Mouse (Mus musculus) forebrain, embryonic 12.5 days (tissue): ENCODE measurements at regions not wholly inside any gene's neighbourhood (a gene's known extent, or its start where the extent isn't known, plus 50 kb on each side); places are given as distances from the start of the nearest gene placed in this dataset.

Experiments
- ATAC-seq: fragments of 200-750 bp; cut with Nextera tagmentation; 2 replicates; pipeline ENCODE4 v1.8.0; 2017; ENCODE audit warnings: moderate TSS enrichment; ENCODE audit not compliant: low FRiP score
- H3K27ac ChIP-seq: fragments of 300-500 bp; sonication (generic); 2 replicates; pipeline ENCODE4 v1.5.1; 2016; ENCODE audit warnings: mild to moderate bottlenecking
- H3K27me3 ChIP-seq: fragments of 300-500 bp; sonication (generic); 2 replicates; pipeline ENCODE4 v1.6.1; 2016; ENCODE audit warnings: mild to moderate bottlenecking
- H3K36me3 ChIP-seq: fragments of 300-500 bp; sonication (generic); replicated peaks from 2 replicates; pipeline ENCODE4 v1.6.1; 2016; ENCODE audit warnings: mild to moderate bottlenecking
- H3K4me1 ChIP-seq: fragments of 300-500 bp; sonication (generic); 2 replicates; pipeline ENCODE4 v1.6.1; 2016
- H3K4me2 ChIP-seq: fragments of 300-500 bp; sonication (generic); 2 replicates; pipeline ENCODE4 v1.6.1; 2016; ENCODE audit warnings: mild to moderate bottlenecking, moderate library complexity
- H3K4me3 ChIP-seq: fragments of 300-500 bp; sonication (generic); replicated peaks from 2 replicates; pipeline ENCODE4 v1.5.1; 2016; ENCODE audit warnings: mild to moderate bottlenecking
- H3K9ac ChIP-seq: fragments of 300-500 bp; sonication (generic); 2 replicates; pipeline ENCODE4 v1.6.1; 2016; ENCODE audit warnings: mild to moderate bottlenecking
- H3K9me3 ChIP-seq: fragments of 300-500 bp; sonication (generic); 2 replicates; pipeline ENCODE4 v1.6.1; 2016
- WGBS: fragments of 180-500 bp; shearing (Covaris S2); methylation state at CpG from one replicate; pipeline ENCODE4 v1.1.7; 2016; 5-methylcytosine and 5-hydroxymethylcytosine counted together

- Histone ChIP-seq H3K27me3 (peaks cover 15% of the 10 kb centered on the region), H3K27ac (no peak overlapping the region), H3K9me3 (no peaks in the 10 kb centered on the region), H3K4me1 (peaks cover 13% of the 10 kb centered on the region), H3K4me3 (no peak overlapping the region), H3K36me3 (no peaks in the 10 kb centered on the region), H3K4me2 (no peak overlapping the region), H3K9ac (no peak overlapping the region)
- peak; percentile 41; the same call in 1 of the 2 replicates for ATAC-seq
- 52% methylated on average over 22 of the region's 22 CpGs for WGBS
These were observed 354.4 kb upstream of the Zdhhc25 start for GRCm38 (mm10) chr15:88245496-88246246.

GRCm38 (mm10) chr15:88247974-88248625 is 352.0 kb upstream of the Zdhhc25 start:
- H3K27me3 ChIP-seq, result peaks cover 15% of the 10 kb centered on the region
- no peak overlapping the region for H3K4me3 ChIP-seq
- no peak overlapping the region for H3K9ac ChIP-seq
- ATAC-seq, result 0 out of 2 replicates have a peak, but pooled peaks have one; percentile 61
- peaks cover 13% of the 10 kb centered on the region for H3K4me1 ChIP-seq
- 30% methylated on average over 14 of the region's 14 CpGs for WGBS
- no peaks in the 10 kb centered on the region for H3K36me3 ChIP-seq
- H3K27ac ChIP-seq, result no peak overlapping the region
- no peaks in the 10 kb centered on the region for H3K9me3 ChIP-seq
- no peak overlapping the region for H3K4me2 ChIP-seq

- WGBS, result 47% methylated on average over 16 of the region's 16 CpGs
- ATAC-seq, result no peak
These were observed 312.1 kb upstream of the Zdhhc25 start for GRCm38 (mm10) chr15:88288051-88288450.

GRCm38 (mm10) chr15:88288696-88289095 is 311.4 kb upstream of the Zdhhc25 start:
- no peak for ATAC-seq
- Histone ChIP-seq H3K9me3 (no peaks in the 10 kb centered on the region), H3K36me3 (no peaks in the 10 kb centered on the region), H3K4me3 (no peak overlapping the region), H3K4me2 (no peak overlapping the region), H3K27me3 (peaks cover 3% of the 10 kb centered on the region; the same call in 1 of the 2 replicates), H3K9ac (no peak overlapping the region), H3K4me1 (peaks cover 18% of the 10 kb centered on the region), H3K27ac (no peak overlapping the region)
- WGBS, result 67% methylated on average over 3 of the region's 3 CpGs

More at GRCm38 (mm10) chr15:88288051-88288450, 312.1 kb upstream of the Zdhhc25 start:
- no peak overlapping the region for H3K27ac ChIP-seq
- H3K27me3 ChIP-seq, result peaks cover 3% of the 10 kb centered on the region; the same call in 1 of the 2 replicates
- no peak overlapping the region for H3K4me2 ChIP-seq
- H3K9ac ChIP-seq, result no peak overlapping the region
- H3K36me3 ChIP-seq, result no peaks in the 10 kb centered on the region
- no peaks in the 10 kb centered on the region for H3K9me3 ChIP-seq
- peaks cover 18% of the 10 kb centered on the region for H3K4me1 ChIP-seq
- no peak overlapping the region for H3K4me3 ChIP-seq

GRCm38 (mm10) chr15:88290740-88291363 is 309.2 kb upstream of the Zdhhc25 start:
- Histone ChIP-seq H3K27me3 (peaks cover 3% of the 10 kb centered on the region; the same call in 1 of the 2 replicates), H3K4me3 (no peak overlapping the region), H3K9ac (no peak overlapping the region), H3K9me3 (no peaks in the 10 kb centered on the region), H3K4me2 (peak overlapping the region; percentile 21), H3K4me1 (peaks cover 18% of the 10 kb centered on the region), H3K27ac (no peak overlapping the region), H3K36me3 (no peaks in the 10 kb centered on the region)
- ATAC-seq, result peak; percentile 63; the same call in 1 of the 2 replicates
- 11% methylated on average over 20 of the region's 20 CpGs for WGBS

GRCm38 (mm10) chr15:88299061-88299460 is 301.0 kb upstream of the Zdhhc25 start:
- no peak overlapping the region for H3K4me2 ChIP-seq
- no peak overlapping the region for H3K27ac ChIP-seq
- ATAC-seq, result no peak
- H3K27me3 ChIP-seq, result no peaks in the 10 kb centered on the region; the same call in 1 of the 2 replicates
- H3K4me3 ChIP-seq, result no peak overlapping the region
- no peaks in the 10 kb centered on the region for H3K36me3 ChIP-seq
- 74% methylated on average over 6 of the region's 6 CpGs for WGBS
- H3K4me1 ChIP-seq, result peaks cover 7% of the 10 kb centered on the region; the same call in 1 of the 2 replicates
- no peaks in the 10 kb centered on the region for H3K9me3 ChIP-seq
- no peak overlapping the region for H3K9ac ChIP-seq

GRCm38 (mm10) chr15:88311158-88311557 is 288.9 kb upstream of the Zdhhc25 start:
- H3K36me3 ChIP-seq, result no peaks in the 10 kb centered on the region
- WGBS, result 9% methylated on average over 8 of the region's 8 CpGs
- no peak overlapping the region for H3K27ac ChIP-seq
- H3K9me3 ChIP-seq, result no peaks in the 10 kb centered on the region
- no peak overlapping the region for H3K4me3 ChIP-seq
- H3K4me2 ChIP-seq, result no peak overlapping the region
- H3K27me3 ChIP-seq, result no peaks in the 10 kb centered on the region
- H3K9ac ChIP-seq, result no peak overlapping the region
- peaks cover 21% of the 10 kb centered on the region; the same call in 1 of the 2 replicates for H3K4me1 ChIP-seq
- no peak for ATAC-seq

GRCm38 (mm10) chr15:88314810-88315459 is 285.2 kb upstream of the Zdhhc25 start:
- Histone ChIP-seq H3K9ac (no peak overlapping the region), H3K36me3 (no peaks in the 10 kb centered on the region), H3K27me3 (no peaks in the 10 kb centered on the region), H3K4me3 (no peak overlapping the region), H3K4me2 (0 out of 2 replicates have a peak overlapping the region, but pooled peaks have one; percentile 3), H3K27ac (peak overlapping the region; percentile 43), H3K4me1 (peaks cover 30% of the 10 kb centered on the region), H3K9me3 (no peaks in the 10 kb centered on the region)
- ATAC-seq, result peak; percentile 60; the same call in 1 of the 2 replicates
- 30% methylated on average over 12 of the region's 12 CpGs for WGBS

GRCm38 (mm10) chr15:88318048-88318447 is 282.1 kb upstream of the Zdhhc25 start:
- Histone ChIP-seq H3K4me1 (peaks cover 20% of the 10 kb centered on the region), H3K27me3 (no peaks in the 10 kb centered on the region), H3K27ac (0 out of 2 replicates have a peak overlapping the region, but pooled peaks have one; percentile 36), H3K9me3 (no peaks in the 10 kb centered on the region), H3K4me3 (no peak overlapping the region), H3K4me2 (no peak overlapping the region), H3K36me3 (no peaks in the 10 kb centered on the region), H3K9ac (no peak overlapping the region)
- peak; percentile 49; the same call in 1 of the 2 replicates for ATAC-seq
- WGBS, result 48% methylated on average over 8 of the region's 8 CpGs

GRCm38 (mm10) chr15:88319527-88319926 is 280.6 kb upstream of the Zdhhc25 start:
- no peak overlapping the region for H3K4me3 ChIP-seq
- no peaks in the 10 kb centered on the region for H3K9me3 ChIP-seq
- H3K27ac ChIP-seq, result no peak overlapping the region
- H3K27me3 ChIP-seq, result no peaks in the 10 kb centered on the region
- H3K4me1 ChIP-seq, result peaks cover 24% of the 10 kb centered on the region
- WGBS, result 89% methylated on average over 2 of the region's 2 CpGs
- no peaks in the 10 kb centered on the region for H3K36me3 ChIP-seq
- H3K9ac ChIP-seq, result no peak overlapping the region
- no peak overlapping the region for H3K4me2 ChIP-seq
- ATAC-seq, result no peak

GRCm38 (mm10) chr15:88323584-88324375 is 276.3 kb upstream of the Zdhhc25 start:
- WGBS, result 64% methylated on average over 16 of the region's 16 CpGs
- ATAC-seq, result no peak
- Histone ChIP-seq H3K27me3 (no peaks in the 10 kb centered on the region), H3K4me2 (no peak overlapping the region), H3K36me3 (no peaks in the 10 kb centered on the region), H3K9me3 (no peaks in the 10 kb centered on the region), H3K27ac (no peak overlapping the region), H3K4me3 (no peak overlapping the region), H3K9ac (no peak overlapping the region), H3K4me1 (peaks cover 4% of the 10 kb centered on the region)
